Mouse (Mus musculus): Measurements from ENCODE around the gene Timm10. TPM values are rescaled to one million over a fixed set of nuclear protein-coding genes. Genes with fewer than 3 reads are reported as not detected.

Timm10 gene
- total RNA-seq (2014; rRNA removed) = 43.6 and 62.5 TPM in 2 replicates
- 85.0 and 99.0 TPM in 2 replicates for polyA plus RNA-seq (2015; fragmentation: Nextera tagmentation; extraction: Ambion mirVana)

- Histone ChIP-seq H3K36me3 (ENCODE audit: insufficient read depth, low read length) (peaks cover 7% of the 10 kb centered on the region; the same call in 1 of the 2 replicates), H3K27ac (ENCODE audit: low read depth, low read length) (peak within 1 kb of the TSS; percentile 70), H3K4me1 (ENCODE audit: insufficient read depth, low read length) (peaks cover 3% of the 10 kb centered on the region; the same call in 1 of the 2 replicates), H3K9ac (replicated peaks; ENCODE audit: low read length, poor library complexity, severe bottlenecking) (peak within 1 kb of the TSS; percentile 68), H3K4me3 (ENCODE audit: low read depth, low read length) (peak within 1 kb of the TSS; percentile 72), H3K4me2 (ENCODE audit: low read depth, low read length, poor library complexity, severe bottlenecking) (peak within 1 kb of the TSS; percentile 99), H3K27me3 (ENCODE audit: insufficient read depth, low read length) (no peaks in the 10 kb centered on the region), H3K9me3 (ENCODE audit: low read length) (no peaks in the 10 kb centered on the region)
- DNase-seq (ENCODE audit: low spot score) (peak; percentile 98), ATAC-seq (ENCODE audit: low FRiP score) (peak; percentile 92)
- WGBS = under 1% methylated on average over 34 of the region's 34 CpGs
- TF ChIP-seq CTCF (IDR thresholded peaks at IDR 0.05) = no peak
Measured at GRCm38 (mm10) chr2:84826488-84827282, at the start of gene Timm10. Gene Timm10 (plus strand): TSS chr2:84826997.

- H3K4me2 ChIP-seq (ENCODE audit: low read depth, low read length, poor library complexity, severe bottlenecking) = no peak overlapping the region
- no peaks in the 10 kb centered on the region for H3K36me3 ChIP-seq (ENCODE audit: insufficient read depth, low read length)
- no peaks in the 10 kb centered on the region for H3K9me3 ChIP-seq (ENCODE audit: low read length)
- no peak overlapping the region for H3K4me3 ChIP-seq (ENCODE audit: low read depth, low read length)
- ATAC-seq (ENCODE audit: low FRiP score) (peak; percentile 85), DNase-seq (ENCODE audit: low spot score) (peak; percentile 72)
- no peak overlapping the region for H3K9ac ChIP-seq (replicated peaks; ENCODE audit: low read length, poor library complexity, severe bottlenecking)
- H3K27me3 ChIP-seq (ENCODE audit: insufficient read depth, low read length) = no peaks in the 10 kb centered on the region
- peaks cover 6% of the 10 kb centered on the region; the same call in 1 of the 2 replicates for H3K4me1 ChIP-seq (ENCODE audit: insufficient read depth, low read length)
- peak overlapping the region; percentile 87 for H3K27ac ChIP-seq (ENCODE audit: low read depth, low read length)
- WGBS = 40% methylated on average over 3 of the region's 3 CpGs
- TF ChIP-seq CTCF (IDR thresholded peaks at IDR 0.05) = no peak
Measured at GRCm38 (mm10) chr2:84777706-84778105, 49.1 kb upstream of the Timm10 start.

- no peak overlapping the region for H3K27ac ChIP-seq (ENCODE audit: low read depth, low read length)
- H3K9ac ChIP-seq (replicated peaks; ENCODE audit: low read length, poor library complexity, severe bottlenecking) = no peak overlapping the region
- no peak overlapping the region for H3K4me3 ChIP-seq (ENCODE audit: low read depth, low read length)
- peaks cover 6% of the 10 kb centered on the region; the same call in 1 of the 2 replicates for H3K4me1 ChIP-seq (ENCODE audit: insufficient read depth, low read length)
- peak; percentile 6 for DNase-seq (ENCODE audit: low spot score)
- peak; percentile 43 for TF ChIP-seq CTCF (IDR thresholded peaks at IDR 0.05)
- WGBS = 57% methylated on average over 6 of the region's 6 CpGs
- H3K9me3 ChIP-seq (ENCODE audit: low read length) = no peaks in the 10 kb centered on the region
- no peak overlapping the region for H3K4me2 ChIP-seq (ENCODE audit: low read depth, low read length, poor library complexity, severe bottlenecking)
- H3K27me3 ChIP-seq (ENCODE audit: insufficient read depth, low read length) = no peaks in the 10 kb centered on the region
- no peaks in the 10 kb centered on the region for H3K36me3 ChIP-seq (ENCODE audit: insufficient read depth, low read length)
- ATAC-seq (ENCODE audit: low FRiP score) = no peak
Measured at GRCm38 (mm10) chr2:84779210-84779609, 47.6 kb upstream of the Timm10 start.

GRCm38 (mm10) chr2:84783315-84783714, 43.5 kb upstream of the Timm10 start:
- Histone ChIP-seq H3K9ac (replicated peaks; ENCODE audit: low read length, poor library complexity, severe bottlenecking) (no peak overlapping the region), H3K27ac (ENCODE audit: low read depth, low read length) (no peak overlapping the region), H3K4me1 (ENCODE audit: insufficient read depth, low read length) (no peaks in the 10 kb centered on the region), H3K36me3 (ENCODE audit: insufficient read depth, low read length) (no peaks in the 10 kb centered on the region), H3K4me3 (ENCODE audit: low read depth, low read length) (no peak overlapping the region), H3K9me3 (ENCODE audit: low read length) (no peaks in the 10 kb centered on the region), H3K4me2 (ENCODE audit: low read depth, low read length, poor library complexity, severe bottlenecking) (no peak overlapping the region), H3K27me3 (ENCODE audit: insufficient read depth, low read length) (no peaks in the 10 kb centered on the region)
- ATAC-seq (ENCODE audit: low FRiP score) (no peak), DNase-seq (ENCODE audit: low spot score) (no peak)
- no peak for TF ChIP-seq CTCF (IDR thresholded peaks at IDR 0.05)
- WGBS = 100% methylated on average over 1 of the region's 1 CpGs

- Histone ChIP-seq H3K9ac (replicated peaks; ENCODE audit: low read length, poor library complexity, severe bottlenecking) (no peak overlapping the region), H3K36me3 (ENCODE audit: insufficient read depth, low read length) (no peaks in the 10 kb centered on the region), H3K4me3 (ENCODE audit: low read depth, low read length) (no peak overlapping the region), H3K4me2 (ENCODE audit: low read depth, low read length, poor library complexity, severe bottlenecking) (no peak overlapping the region), H3K27me3 (ENCODE audit: insufficient read depth, low read length) (no peaks in the 10 kb centered on the region), H3K27ac (ENCODE audit: low read depth, low read length) (no peak overlapping the region), H3K4me1 (ENCODE audit: insufficient read depth, low read length) (no peaks in the 10 kb centered on the region), H3K9me3 (ENCODE audit: low read length) (no peaks in the 10 kb centered on the region)
- no peak for DNase-seq (ENCODE audit: low spot score)
- 85% methylated on average over 3 of the region's 3 CpGs for WGBS
- no peak for ATAC-seq (ENCODE audit: low FRiP score)
- no peak for TF ChIP-seq CTCF (IDR thresholded peaks at IDR 0.05)
Measured at GRCm38 (mm10) chr2:84783840-84784566, 42.8 kb upstream of the Timm10 start.

GRCm38 (mm10) chr2:84788316-84788715, 38.5 kb upstream of the Timm10 start:
- no peak for TF ChIP-seq CTCF (IDR thresholded peaks at IDR 0.05)
- H3K36me3 ChIP-seq (ENCODE audit: insufficient read depth, low read length) = no peaks in the 10 kb centered on the region
- ATAC-seq (ENCODE audit: low FRiP score) (no peak), DNase-seq (ENCODE audit: low spot score) (no peak)
- H3K27me3 ChIP-seq (ENCODE audit: insufficient read depth, low read length) = no peaks in the 10 kb centered on the region
- H3K9me3 ChIP-seq (ENCODE audit: low read length) = no peaks in the 10 kb centered on the region
- H3K4me2 ChIP-seq (ENCODE audit: low read depth, low read length, poor library complexity, severe bottlenecking) = no peak overlapping the region
- H3K27ac ChIP-seq (ENCODE audit: low read depth, low read length) = no peak overlapping the region
- no peak overlapping the region for H3K9ac ChIP-seq (replicated peaks; ENCODE audit: low read length, poor library complexity, severe bottlenecking)
- 85% methylated on average over 3 of the region's 3 CpGs for WGBS
- no peak overlapping the region for H3K4me3 ChIP-seq (ENCODE audit: low read depth, low read length)
- H3K4me1 ChIP-seq (ENCODE audit: insufficient read depth, low read length) = no peaks in the 10 kb centered on the region

All from midbrain, postnatal 0 days (tissue).